Mouse (Mus musculus): ENCODE data around the gene Abhd5.

Abhd5 gene

GRCm38 (mm10) chr9:122344560-122344959, 6.8 kb upstream of the Abhd5 start:
- in situ Hi-C loops (cut with MboI; ENCODE audit: low pct_unique_long_range_greater_than_20kb in 1 of 2, low sequenced_read_pairs in 2 of 2, unreplicated experiment in 1 of 2): no loop called here

- in situ Hi-C loops (cut with MboI; ENCODE audit: low pct_unique_long_range_greater_than_20kb in 1 of 2, low sequenced_read_pairs in 2 of 2, unreplicated experiment in 1 of 2): no loop called here
Observed at GRCm38 (mm10) chr9:122345291-122345690, 6.1 kb upstream of the Abhd5 start.

GRCm38 (mm10) chr9:122346059-122346458, 5.3 kb upstream of the Abhd5 start:
- in situ Hi-C loops (cut with MboI; ENCODE audit: low pct_unique_long_range_greater_than_20kb in 1 of 2, low sequenced_read_pairs in 2 of 2, unreplicated experiment in 1 of 2): no loop called here

- in situ Hi-C loops (cut with MboI; ENCODE audit: low pct_unique_long_range_greater_than_20kb in 1 of 2, low sequenced_read_pairs in 2 of 2, unreplicated experiment in 1 of 2): no loop called here
Observed at GRCm38 (mm10) chr9:122347882-122348281, 3.5 kb upstream of the Abhd5 start.

GRCm38 (mm10) chr9:122349286-122349685, 2.1 kb upstream of the Abhd5 start:
- in situ Hi-C loops (cut with MboI; ENCODE audit: low pct_unique_long_range_greater_than_20kb in 1 of 2, low sequenced_read_pairs in 2 of 2, unreplicated experiment in 1 of 2): no loop called here

GRCm38 (mm10) chr9:122350396-122351130, 845 bp upstream of the Abhd5 start:
- in situ Hi-C loops (cut with MboI; ENCODE audit: low pct_unique_long_range_greater_than_20kb in 1 of 2, low sequenced_read_pairs in 2 of 2, unreplicated experiment in 1 of 2): no loop called here

- in situ Hi-C loops (cut with MboI; ENCODE audit: low pct_unique_long_range_greater_than_20kb in 1 of 2, low sequenced_read_pairs in 2 of 2, unreplicated experiment in 1 of 2): no loop called here
Observed at GRCm38 (mm10) chr9:122352025-122352392, 601 bp downstream of the Abhd5 start.

GRCm38 (mm10) chr9:122352911-122353310, 1.5 kb downstream of the Abhd5 start:
- in situ Hi-C loops (cut with MboI; ENCODE audit: low pct_unique_long_range_greater_than_20kb in 1 of 2, low sequenced_read_pairs in 2 of 2, unreplicated experiment in 1 of 2): no loop called here

- in situ Hi-C loops (cut with MboI; ENCODE audit: low pct_unique_long_range_greater_than_20kb in 1 of 2, low sequenced_read_pairs in 2 of 2, unreplicated experiment in 1 of 2): no loop called here
Observed at GRCm38 (mm10) chr9:122354240-122354639, 2.8 kb downstream of the Abhd5 start.

GRCm38 (mm10) chr9:122357073-122357472, 5.7 kb downstream of the Abhd5 start:
- in situ Hi-C loops (cut with MboI; ENCODE audit: low pct_unique_long_range_greater_than_20kb in 1 of 2, low sequenced_read_pairs in 2 of 2, unreplicated experiment in 1 of 2): no loop called here

- in situ Hi-C loops (cut with MboI; ENCODE audit: low pct_unique_long_range_greater_than_20kb in 1 of 2, low sequenced_read_pairs in 2 of 2, unreplicated experiment in 1 of 2): no loop called here
Observed at GRCm38 (mm10) chr9:122357626-122358025, 6.2 kb downstream of the Abhd5 start.

- in situ Hi-C loops (cut with MboI; ENCODE audit: low pct_unique_long_range_greater_than_20kb in 1 of 2, low sequenced_read_pairs in 2 of 2, unreplicated experiment in 1 of 2): no loop called here
Observed at GRCm38 (mm10) chr9:122364171-122364570, 12.8 kb downstream of the Abhd5 start.

- in situ Hi-C loops (cut with MboI; ENCODE audit: low pct_unique_long_range_greater_than_20kb in 1 of 2, low sequenced_read_pairs in 2 of 2, unreplicated experiment in 1 of 2): no loop called here
Observed at GRCm38 (mm10) chr9:122370292-122370794, 18.9 kb downstream of the Abhd5 start.

GRCm38 (mm10) chr9:122372506-122372905, 21.1 kb downstream of the Abhd5 start:
- in situ Hi-C loops (cut with MboI; ENCODE audit: low pct_unique_long_range_greater_than_20kb in 1 of 2, low sequenced_read_pairs in 2 of 2, unreplicated experiment in 1 of 2): no loop called here

- in situ Hi-C loops (cut with MboI; ENCODE audit: low pct_unique_long_range_greater_than_20kb in 1 of 2, low sequenced_read_pairs in 2 of 2, unreplicated experiment in 1 of 2): no loop called here
Observed at GRCm38 (mm10) chr9:122372991-122373390, 21.6 kb downstream of the Abhd5 start.

- in situ Hi-C loops (cut with MboI; ENCODE audit: low pct_unique_long_range_greater_than_20kb in 1 of 2, low sequenced_read_pairs in 2 of 2, unreplicated experiment in 1 of 2): no loop called here
Observed at GRCm38 (mm10) chr9:122378986-122379385, 27.6 kb downstream of the Abhd5 start.

GRCm38 (mm10) chr9:122380959-122381358, 29.6 kb downstream of the Abhd5 start:
- in situ Hi-C loops (cut with MboI; ENCODE audit: low pct_unique_long_range_greater_than_20kb in 1 of 2, low sequenced_read_pairs in 2 of 2, unreplicated experiment in 1 of 2): no loop called here

GRCm38 (mm10) chr9:122382006-122382405, 30.6 kb downstream of the Abhd5 start:
- in situ Hi-C loops (cut with MboI; ENCODE audit: low pct_unique_long_range_greater_than_20kb in 1 of 2, low sequenced_read_pairs in 2 of 2, unreplicated experiment in 1 of 2): no loop called here

GRCm38 (mm10) chr9:122386015-122386414, 34.6 kb downstream of the Abhd5 start:
- in situ Hi-C loops (cut with MboI; ENCODE audit: low pct_unique_long_range_greater_than_20kb in 1 of 2, low sequenced_read_pairs in 2 of 2, unreplicated experiment in 1 of 2): no loop called here

- in situ Hi-C loops (cut with MboI; ENCODE audit: low pct_unique_long_range_greater_than_20kb in 1 of 2, low sequenced_read_pairs in 2 of 2, unreplicated experiment in 1 of 2): no loop called here
Observed at GRCm38 (mm10) chr9:122389287-122389920, 38.0 kb downstream of the Abhd5 start.

Data from mouse embryonic stem cell (cell line).